Mouse (Mus musculus) G1E-ER4 (cell line): ENCODE data around the gene Arhgef28. TPM values are rescaled to one million over a fixed set of nuclear protein-coding genes. Genes with fewer than 3 reads are reported as not detected.

Experiments
- GATA1 ChIP-seq: IDR thresholded peaks from one replicate; pipeline ENCODE4 v1.8.0; 2012; ENCODE audit warnings: low read length, inconsistent platforms
- polyA plus RNA-seq: library from polyadenylated mRNA; stranded (reverse); fragments of >175 nt; gene quantifications from 2 replicates; pipeline ENCODE4 v1.2.3, GENCODE M21; 2012

Gene Arhgef28
- polyA plus RNA-seq, 1 experiment: not detected

GRCm38 (mm10) chr13:98201436-98201835 is 4.8 kb downstream of the Arhgef28 start:
- TF ChIP-seq GATA1: no peak

GRCm38 (mm10) chr13:98192596-98192995 is 13.6 kb downstream of the Arhgef28 start:
- no peak for TF ChIP-seq GATA1

GRCm38 (mm10) chr13:98188500-98188899 is 17.7 kb downstream of the Arhgef28 start:
- no peak for TF ChIP-seq GATA1

- TF ChIP-seq GATA1: no peak
Measured at GRCm38 (mm10) chr13:98187904-98188303, 18.3 kb downstream of the Arhgef28 start.

GRCm38 (mm10) chr13:98186179-98186578 is 20.1 kb downstream of the Arhgef28 start:
- no peak for TF ChIP-seq GATA1

- no peak for TF ChIP-seq GATA1
Measured at GRCm38 (mm10) chr13:98184632-98185031, 21.6 kb downstream of the Arhgef28 start.

- TF ChIP-seq GATA1: no peak
Measured at GRCm38 (mm10) chr13:98183157-98183878, 22.9 kb downstream of the Arhgef28 start.

- no peak for TF ChIP-seq GATA1
Measured at GRCm38 (mm10) chr13:98182330-98182729, 23.9 kb downstream of the Arhgef28 start.

- no peak for TF ChIP-seq GATA1
Measured at GRCm38 (mm10) chr13:98180636-98181035, 25.6 kb downstream of the Arhgef28 start.

- TF ChIP-seq GATA1: no peak
Measured at GRCm38 (mm10) chr13:98175323-98176007, 30.8 kb downstream of the Arhgef28 start.

GRCm38 (mm10) chr13:98173008-98173407 is 33.2 kb downstream of the Arhgef28 start:
- TF ChIP-seq GATA1: no peak

GRCm38 (mm10) chr13:98172365-98172764 is 33.9 kb downstream of the Arhgef28 start:
- TF ChIP-seq GATA1: no peak

GRCm38 (mm10) chr13:98171706-98172105 is 34.5 kb downstream of the Arhgef28 start:
- no peak for TF ChIP-seq GATA1

GRCm38 (mm10) chr13:98171257-98171656 is 35.0 kb downstream of the Arhgef28 start:
- no peak for TF ChIP-seq GATA1

GRCm38 (mm10) chr13:98164878-98165277 is 41.4 kb downstream of the Arhgef28 start:
- no peak for TF ChIP-seq GATA1

- no peak for TF ChIP-seq GATA1
Measured at GRCm38 (mm10) chr13:98161496-98161895, 44.7 kb downstream of the Arhgef28 start.

GRCm38 (mm10) chr13:98156656-98157055 is 49.6 kb downstream of the Arhgef28 start:
- TF ChIP-seq GATA1: no peak
